Mouse (Mus musculus) CH12.LX (cell line): ENCODE data around the gene Apba1. TPM values are rescaled to one million over a fixed set of nuclear protein-coding genes. Genes with fewer than 3 reads are reported as not detected.

Source experiments
- DNase-seq: peaks from one replicate; pipeline ENCODE4 v3.0.0-alpha.2; 2013; ENCODE audit errors: extremely low read depth
- H3K27ac ChIP-seq: 2 replicates; pipeline ENCODE4 v1.5.1; 2012; ENCODE audit warnings: low read depth, mild to moderate bottlenecking, control low read depth, moderate library complexity; ENCODE audit not compliant: insufficient read depth
- H3K27me3 ChIP-seq: replicated peaks from 2 replicates; pipeline ENCODE3; 2012; ENCODE audit warnings: inconsistent platforms
- H3K36me3 ChIP-seq, 2 experiments: replicated peaks in 1 of 2; 2 replicates each; pipeline versions ENCODE3 to v1.6.1; 2012; ENCODE audit warnings: inconsistent platforms in 1 of 2, low read length in 1 of 2, mild to moderate bottlenecking in 1 of 2, mixed read lengths in 1 of 2, moderate library complexity in 1 of 2; ENCODE audit not compliant: control insufficient read depth in 1 of 2, insufficient read depth in 1 of 2
- H3K4me1 ChIP-seq, 2 experiments: 2 replicates each; pipeline ENCODE4 v1.6.1; 2012; ENCODE audit warnings: inconsistent platforms in 1 of 2, moderate library complexity in 1 of 2; ENCODE audit not compliant: insufficient read depth in 2 of 2, control insufficient read depth in 1 of 2
- H3K4me2 ChIP-seq: 2 replicates; pipeline ENCODE4 v1.6.1; 2012; ENCODE audit warnings: low read depth, mild to moderate bottlenecking, control low read depth; ENCODE audit not compliant: poor library complexity, insufficient read depth, severe bottlenecking
- H3K4me3 ChIP-seq, 3 experiments: fragments of 150-350 bp in 1 of 3; sonication (generic) in 1 of 3; replicated peaks in 1 of 3; 2 replicates each; pipeline versions ENCODE3 to v1.5.1; 2011 to 2012; ENCODE audit warnings: low read depth in 2 of 3, low read length in 2 of 3, mild to moderate bottlenecking in 2 of 3, moderate library complexity in 2 of 3, control low read depth in 1 of 3, improper control_type of control experiment in 1 of 3, inconsistent platforms in 1 of 3, mixed read lengths in 1 of 3; ENCODE audit not compliant: poor library complexity in 1 of 3
- H3K79me2 ChIP-seq: replicated peaks from 2 replicates; pipeline ENCODE4 v1.6.1; 2012; ENCODE audit warnings: mild to moderate bottlenecking, moderate library complexity; ENCODE audit not compliant: control insufficient read depth, poor library complexity, insufficient read depth, severe bottlenecking; ENCODE audit errors: extremely low read depth
- H3K9ac ChIP-seq: 2 replicates; pipeline ENCODE4 v1.6.1; 2012; ENCODE audit warnings: low read depth, mild to moderate bottlenecking, control low read depth, moderate library complexity; ENCODE audit not compliant: insufficient read depth
- H3K9me3 ChIP-seq: replicated peaks from 2 replicates; pipeline ENCODE3; 2012; ENCODE audit warnings: low read length, inconsistent platforms, mixed read lengths
- BHLHE40 ChIP-seq: IDR thresholded peaks from 2 replicates; pipeline ENCODE4 v1.6.1; 2011; ENCODE audit warnings: mild to moderate bottlenecking, low read depth, low read length, improper control_type of control experiment
- CHD1 ChIP-seq: IDR thresholded peaks from 2 replicates; pipeline ENCODE4 v1.6.1; 2012; ENCODE audit warnings: low read depth, low read length, improper control_type of control experiment, inconsistent platforms
- CHD2 ChIP-seq: IDR thresholded peaks from 2 replicates; pipeline ENCODE4 v1.6.1; 2011; ENCODE audit warnings: low read length, improper control_type of control experiment
- CTCF ChIP-seq, 2 experiments: IDR thresholded peaks in 1 of 2; conservative IDR thresholded peaks in 1 of 2; 2 replicates each; pipeline ENCODE4 v1.5.1; 2011 to 2012; ENCODE audit warnings: low read depth in 2 of 2, low read length in 2 of 2, improper control_type of control experiment in 1 of 2, inconsistent platforms in 1 of 2, mild to moderate bottlenecking in 1 of 2, moderate library complexity in 1 of 2
- E2F4 ChIP-seq: IDR thresholded peaks from 2 replicates; pipeline ENCODE4 v1.6.1; 2011; ENCODE audit warnings: low read depth, low read length, improper control_type of control experiment; ENCODE audit not compliant: insufficient replicate concordance
- ELF1 ChIP-seq: IDR thresholded peaks from 2 replicates; pipeline ENCODE4 v1.6.1; 2014; ENCODE audit warnings: low read depth, mild to moderate bottlenecking, inconsistent platforms, low read length, improper control_type of control experiment
- EP300 ChIP-seq: IDR thresholded peaks from 2 replicates; pipeline ENCODE4 v1.6.1; 2011; ENCODE audit warnings: low read length, improper control_type of control experiment
- ETS1 ChIP-seq: conservative IDR thresholded peaks from 2 replicates; pipeline ENCODE4 v1.6.1; 2012; ENCODE audit warnings: low read depth, mild to moderate bottlenecking, inconsistent platforms, low read length, improper control_type of control experiment, moderate library complexity
- GABPA ChIP-seq: IDR thresholded peaks from 2 replicates; pipeline ENCODE4 v1.6.1; 2012; ENCODE audit warnings: low read depth, low read length, improper control_type of control experiment, inconsistent platforms; ENCODE audit not compliant: insufficient replicate concordance
- HCFC1 ChIP-seq: IDR thresholded peaks from 2 replicates; pipeline ENCODE4 v1.6.1; 2012; ENCODE audit warnings: low read depth, mild to moderate bottlenecking, inconsistent platforms, low read length, improper control_type of control experiment
- IRF4 ChIP-seq: IDR thresholded peaks from 2 replicates; pipeline ENCODE4 v1.6.1; 2014; ENCODE audit warnings: low read depth, mild to moderate bottlenecking, inconsistent platforms, low read length, improper control_type of control experiment
- JUND ChIP-seq: conservative IDR thresholded peaks from 2 replicates; pipeline ENCODE4 v1.6.1; 2011; ENCODE audit warnings: low read depth, low read length, improper control_type of control experiment
- KAT2A ChIP-seq: IDR thresholded peaks from 2 replicates; pipeline ENCODE4 v1.6.1; 2012; ENCODE audit warnings: low read length, improper control_type of control experiment, inconsistent platforms; ENCODE audit not compliant: insufficient replicate concordance
- MAZ ChIP-seq: IDR thresholded peaks from 2 replicates; pipeline ENCODE4 v1.6.1; 2012; ENCODE audit warnings: low read depth, mild to moderate bottlenecking, inconsistent platforms, low read length, improper control_type of control experiment, moderate library complexity
- MEF2A ChIP-seq: IDR thresholded peaks from 2 replicates; pipeline ENCODE4 v1.6.1; 2014; ENCODE audit warnings: low read depth, mild to moderate bottlenecking, inconsistent platforms, low read length, improper control_type of control experiment, borderline replicate concordance
- MYC ChIP-seq: IDR thresholded peaks from 2 replicates; pipeline ENCODE4 v1.6.1; 2011; ENCODE audit warnings: low read depth, mild to moderate bottlenecking, improper control_type of control experiment, low read length
- NELFE ChIP-seq: IDR thresholded peaks from 2 replicates; pipeline ENCODE4 v1.6.1; 2011; ENCODE audit warnings: low read depth, low read length, improper control_type of control experiment
- NRF1 ChIP-seq: IDR thresholded peaks from 2 replicates; pipeline ENCODE4 v1.6.1; 2014; ENCODE audit warnings: low read depth, mild to moderate bottlenecking, inconsistent platforms, low read length, improper control_type of control experiment, moderate library complexity
- POLR2A ChIP-seq: IDR thresholded peaks from 2 replicates; pipeline ENCODE4 v1.6.1; 2011; ENCODE audit warnings: low read depth, mild to moderate bottlenecking, improper control_type of control experiment, low read length
- RAD21 ChIP-seq: IDR thresholded peaks from 2 replicates; pipeline ENCODE4 v1.6.1; 2011; ENCODE audit warnings: low read depth, mild to moderate bottlenecking, low read length, improper control_type of control experiment, moderate library complexity
- RCOR1 ChIP-seq: conservative IDR thresholded peaks from 2 replicates; pipeline ENCODE4 v1.6.1; 2012; ENCODE audit warnings: low read depth, mild to moderate bottlenecking, inconsistent platforms, low read length, improper control_type of control experiment
- SIN3A ChIP-seq: IDR thresholded peaks from 2 replicates; pipeline ENCODE4 v1.6.1; 2012; ENCODE audit warnings: low read length, improper control_type of control experiment, inconsistent platforms
- SMC3 ChIP-seq: IDR thresholded peaks from 2 replicates; pipeline ENCODE4 v1.6.1; 2011; ENCODE audit warnings: low read depth, low read length, improper control_type of control experiment
- USF1 ChIP-seq: IDR thresholded peaks from 2 replicates; pipeline ENCODE4 v1.6.1; 2014; ENCODE audit warnings: low read depth, mild to moderate bottlenecking, inconsistent platforms, low read length, improper control_type of control experiment
- ZMIZ1 ChIP-seq: IDR thresholded peaks from 2 replicates; pipeline ENCODE4 v1.6.1; 2012; ENCODE audit warnings: low read depth, mild to moderate bottlenecking, inconsistent platforms, low read length, improper control_type of control experiment
- ZNF384 ChIP-seq: IDR thresholded peaks from 2 replicates; pipeline ENCODE4 v1.6.1; 2012; ENCODE audit warnings: low read depth, low read length, improper control_type of control experiment, inconsistent platforms
- dilution Hi-C: fragments of 300-500 bp; cut with MboI; formaldehyde crosslinking; loops from 2 replicates; pipeline ENCODE4 v1.14.3; 2020; ENCODE audit warnings: low sequenced_read_pairs; ENCODE audit not compliant: extremely low pct_unique_long_range_greater_than_20kb, extremely low pct_ligation_motif_present
- in situ Hi-C: fragments of 300-500 bp; cut with MboI; formaldehyde crosslinking; loops from 3 replicates; pipeline ENCODE4 v1.14.3; 2019; ENCODE audit warnings: low sequenced_read_pairs, low pct_ligation_motif_present, low pct_unique_long_range_greater_than_20kb, mixed read lengths
- polyA plus RNA-seq: library from polyadenylated mRNA; unstranded; fragments of >175 nt; gene quantifications from 2 replicates; pipeline ENCODE4 v1.2.1, GENCODE M21; 2012; ENCODE audit warnings: low read depth; ENCODE audit not compliant: insufficient read length
- total RNA-seq, 2 experiments: library from RNA; depleted of rRNA; stranded (reverse); fragments of 300-350 nt in 1 of 2; fragments of >200 nt in 1 of 2; gene quantifications; 2 replicates each; pipeline ENCODE4 v1.2.3; 2012 to 2014

Apba1 gene
- total and polyA plus RNA-seq, 3 experiments: 0.08 to 0.24 (median 0.09) TPM

DNA sequence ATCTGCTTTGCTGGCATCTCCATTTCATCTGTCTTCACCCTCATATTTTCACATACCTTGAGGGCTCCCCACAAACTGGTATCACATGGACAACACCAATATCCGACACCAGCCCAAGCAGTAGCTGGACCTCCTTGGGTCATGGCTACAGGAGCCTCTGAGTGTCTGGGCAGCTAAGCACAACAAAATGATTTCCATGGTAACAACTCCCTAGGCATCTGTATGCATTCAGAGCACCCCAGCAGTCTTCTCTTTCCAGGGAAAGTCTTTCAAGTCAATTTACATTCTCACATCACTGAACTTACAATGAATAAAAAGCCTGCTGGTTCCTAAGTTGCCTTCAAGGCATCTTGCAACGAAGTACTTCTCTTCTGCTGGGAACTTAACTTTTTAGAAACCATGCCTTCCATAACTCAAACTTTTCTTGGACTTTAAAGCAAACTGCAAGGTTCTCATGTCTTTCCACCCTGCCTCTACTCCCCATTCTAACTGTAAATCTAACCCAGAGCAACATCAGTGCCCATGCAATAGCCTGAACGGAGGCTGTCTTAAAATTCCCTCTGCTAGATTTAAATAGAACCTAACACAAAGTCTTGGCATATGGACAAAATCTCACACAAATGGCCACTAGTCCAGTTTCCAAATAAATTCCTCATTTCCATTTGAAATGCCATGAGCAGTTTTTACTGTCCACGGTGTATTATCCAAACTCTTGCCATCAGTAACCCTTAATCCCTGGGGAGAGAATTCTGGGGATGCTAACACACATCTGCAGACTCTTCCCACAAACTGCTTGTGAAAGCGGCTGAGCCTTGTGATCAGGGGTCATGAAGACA lies 160.9 kb downstream of the Apba1 start:
- Histone ChIP-seq H3K9me3 (no peaks in the 10 kb centered on the region), H3K36me3 (no peaks in the 10 kb centered on the region), H3K4me3 (no peak overlapping the region), H3K27me3 (no peaks in the 10 kb centered on the region), H3K9ac (no peak overlapping the region), H3K27ac (no peak overlapping the region), H3K79me2 (no peaks in the 10 kb centered on the region), H3K4me1 (peaks cover 3 to 16% of the 10 kb centered on the region in 2 experiments; a peak in 3 of 4 replicates), H3K4me2 (no peak overlapping the region)
- TF ChIP-seq RAD21 (no peak), E2F4 (no peak), MEF2A (no peak), GABPA (no peak), CTCF (conservative IDR thresholded peaks at IDR 0.05 in 1 of 2, IDR thresholded peaks at IDR 0.05 in 1 of 2; ENCODE audit: low read depth in 2 of 2, low read length in 2 of 2) (no peak), MYC (no peak), EP300 (no peak), SMC3 (no peak), KAT2A (no peak), IRF4 (no peak), HCFC1 (no peak), ZMIZ1 (no peak), RCOR1 (no peak), USF1 (no peak), ELF1 (no peak)
- DNase-seq: no peak
- dilution Hi-C loops: no loop called here
- in situ Hi-C loops: no loop called here

DNA sequence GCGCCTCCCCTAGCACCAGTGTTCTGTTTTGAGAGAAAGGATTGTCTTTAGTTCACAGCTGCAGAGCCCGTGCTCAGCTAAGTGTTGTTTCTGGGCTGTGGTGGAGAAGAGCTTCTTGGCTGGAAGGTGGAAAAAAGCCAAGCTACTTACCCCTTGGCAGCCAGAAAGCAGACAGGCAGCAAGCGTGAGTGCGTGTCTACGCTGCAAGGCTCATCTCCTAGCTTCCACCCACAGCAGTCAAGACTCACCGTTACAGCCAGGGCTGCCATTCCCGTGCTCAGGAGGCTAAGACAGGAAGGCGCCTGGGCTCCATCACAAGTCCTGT lies 161.5 kb downstream of the Apba1 start:
- Histone ChIP-seq H3K27me3 (no peaks in the 10 kb centered on the region), H3K4me1 (peaks cover 3 to 16% of the 10 kb centered on the region in 2 experiments; a peak in 3 of 4 replicates), H3K4me2 (no peak overlapping the region), H3K9ac (no peak overlapping the region), H3K79me2 (no peaks in the 10 kb centered on the region), H3K36me3 (no peaks in the 10 kb centered on the region), H3K4me3 (no peak overlapping the region), H3K27ac (no peak overlapping the region), H3K9me3 (no peaks in the 10 kb centered on the region)
- no peak for DNase-seq
- in situ Hi-C loops: no loop called here
- dilution Hi-C loops: no loop called here
- TF ChIP-seq E2F4 (no peak), NRF1 (no peak), EP300 (no peak), SMC3 (no peak), SIN3A (no peak), ETS1 (no peak), CHD2 (no peak), JUND (no peak), ELF1 (no peak), CHD1 (no peak), RAD21 (no peak), BHLHE40 (no peak), GABPA (no peak), ZNF384 (no peak), NELFE (no peak), KAT2A (no peak), MAZ (no peak), POLR2A (no peak), HCFC1 (no peak), RCOR1 (no peak)
